In genomic region chr17:83953656-83954055, GRCm38 (mm10) we compare ENCODE assay signal across 8 mouse cellular contexts.
DNase-seq lines count a peak whose midpoint lies in the region; ATAC-seq and TF ChIP-seq lines count a peak whose summit lies in the region.

No protein-coding gene starts in this region.

- DNase-seq in heart, adult 9 months (ENCODE audit: low spot score in 2 of 2): no peak
- no peak for DNase-seq in spleen, postnatal 14 days (ENCODE audit: low spot score in 2 of 2)
- no peak for DNase-seq in urinary bladder, postnatal 10 days (ENCODE audit: low spot score)
- no peak for DNase-seq in left cerebral cortex, adult 8-10 months (ENCODE audit: low spot score in 2 of 2)

- H3K4me1 ChIP-seq in heart, embryonic 13.5 days: peaks cover 54% of the 10 kb centered on the region
- H3K4me1 ChIP-seq in embryonic fibroblast, embryonic 13.5 days (ENCODE audit: control insufficient read depth, insufficient read depth, low read length): peaks cover 19% of the 10 kb centered on the region
- peaks cover 73% of the 10 kb centered on the region for H3K4me1 ChIP-seq in kidney, embryonic 15.5 days
- H3K4me1 ChIP-seq in neural tube, embryonic 12.5 days: peaks cover 51% of the 10 kb centered on the region

- whole genome bisulfite sequencing in heart, embryonic 13.5 days: 49% methylated on average over 7 of the region's 7 CpGs
- 67% methylated on average over 7 of the region's 7 CpGs for WGBS in kidney, embryonic 15.5 days
- 49% methylated on average over 7 of the region's 7 CpGs for WGBS in neural tube, embryonic 12.5 days

- H3K4me2 ChIP-seq in heart, embryonic 13.5 days: no peak overlapping the region
- no peak overlapping the region for H3K4me2 ChIP-seq in kidney, embryonic 15.5 days
- no peak overlapping the region for H3K4me2 ChIP-seq in neural tube, embryonic 12.5 days (replicated peaks)

- H3K9ac ChIP-seq in heart, embryonic 13.5 days: peak overlapping the region; percentile 24
- no peak overlapping the region; the same call in 1 of the 2 replicates for H3K9ac ChIP-seq in kidney, embryonic 15.5 days
- H3K9ac ChIP-seq in neural tube, embryonic 12.5 days: 0 out of 2 replicates have a peak overlapping the region, but pooled peaks have one; percentile 2

- no peaks in the 10 kb centered on the region for H3K36me3 ChIP-seq in heart, embryonic 13.5 days
- H3K36me3 ChIP-seq in kidney, embryonic 15.5 days: no peaks in the 10 kb centered on the region
- no peaks in the 10 kb centered on the region for H3K36me3 ChIP-seq in neural tube, embryonic 12.5 days

- no peak overlapping the region for H3K4me3 ChIP-seq in heart, embryonic 13.5 days
- H3K4me3 ChIP-seq in embryonic fibroblast, embryonic 13.5 days (ENCODE audit: insufficient read depth, low read length): no peak overlapping the region
- no peak overlapping the region for H3K4me3 ChIP-seq in kidney, embryonic 15.5 days (replicated peaks)
- no peak overlapping the region for H3K4me3 ChIP-seq in neural tube, embryonic 12.5 days

- no peak for ATAC-seq in heart, embryonic 13.5 days (ENCODE audit: extremely low read depth, insufficient number of reproducible peaks, low FRiP score, low TSS enrichment)
- no peak for ATAC-seq in kidney, embryonic 15.5 days (replicated peaks; ENCODE audit: low FRiP score)
- no peak for ATAC-seq in neural tube, embryonic 12.5 days (ENCODE audit: low FRiP score, low read depth)

- no peaks in the 10 kb centered on the region for H3K9me3 ChIP-seq in heart, embryonic 13.5 days
- H3K9me3 ChIP-seq in kidney, embryonic 15.5 days (replicated peaks): no peaks in the 10 kb centered on the region
- no peaks in the 10 kb centered on the region for H3K9me3 ChIP-seq in neural tube, embryonic 12.5 days

- no peaks in the 10 kb centered on the region for H3K27me3 ChIP-seq in heart, embryonic 13.5 days (replicated peaks)
- no peaks in the 10 kb centered on the region for H3K27me3 ChIP-seq in kidney, embryonic 15.5 days
- no peaks in the 10 kb centered on the region for H3K27me3 ChIP-seq in neural tube, embryonic 12.5 days (replicated peaks)

- TF ChIP-seq POLR2A in embryonic fibroblast, embryonic 13.5 days (IDR thresholded peaks at IDR 0.05; ENCODE audit: low read depth, low read length): peak; percentile 37; the same call in 1 of the 2 replicates

- peak overlapping the region; percentile 93 for H3K27ac ChIP-seq in heart, embryonic 13.5 days (replicated peaks)
- H3K27ac ChIP-seq in embryonic fibroblast, embryonic 13.5 days (ENCODE audit: insufficient read depth, low read length): peak overlapping the region; percentile 95
- H3K27ac ChIP-seq in kidney, embryonic 15.5 days: peak overlapping the region; percentile 98
- peak overlapping the region; percentile 63; the same call in 1 of the 2 replicates for H3K27ac ChIP-seq in neural tube, embryonic 12.5 days

- TF ChIP-seq CTCF in embryonic fibroblast, embryonic 13.5 days (IDR thresholded peaks at IDR 0.05; ENCODE audit: borderline replicate concordance, insufficient read depth, low read length): no peak
